Mouse (Mus musculus) left cerebral cortex, adult 11 months (tissue): ENCODE results near the gene Nipsnap3a.

Source experiments
- DNase-seq: peaks from one replicate; pipeline ENCODE4 v3.0.0; 2022; ENCODE audit warnings: low spot score

Nipsnap3a gene

GRCm38 (mm10) chr4:52989248-52989647, at the start of gene Nipsnap3a:
TSS of gene Nipsnap3a (plus strand) at chr4:52989272.
- DNase-seq: no peak

- DNase-seq: no peak
Observed at GRCm38 (mm10) chr4:52946665-52947064, 42.4 kb upstream of the Nipsnap3a start.

- no peak for DNase-seq
Observed at GRCm38 (mm10) chr4:52949005-52949404, 40.1 kb upstream of the Nipsnap3a start.

GRCm38 (mm10) chr4:52958693-52959092, 30.4 kb upstream of the Nipsnap3a start:
- peak; percentile 37 for DNase-seq

GRCm38 (mm10) chr4:52964247-52964646, 24.8 kb upstream of the Nipsnap3a start, which contains the start of gene Olfr270:
TSS of gene Olfr270 (plus strand) at chr4:52964547.
- no peak for DNase-seq

- peak; percentile 16 for DNase-seq
Observed at GRCm38 (mm10) chr4:52985216-52985615, 3.9 kb upstream of the Nipsnap3a start.

GRCm38 (mm10) chr4:52986266-52986665, 2.8 kb upstream of the Nipsnap3a start:
- DNase-seq: no peak

GRCm38 (mm10) chr4:52999449-52999848, 10.4 kb downstream of the Nipsnap3a start:
- no peak for DNase-seq

- no peak for DNase-seq
Observed at GRCm38 (mm10) chr4:53000154-53000553, 11.1 kb downstream of the Nipsnap3a start.

- no peak for DNase-seq
Observed at GRCm38 (mm10) chr4:53009183-53009582, 20.1 kb downstream of the Nipsnap3a start.

- DNase-seq: no peak
Observed at GRCm38 (mm10) chr4:53009871-53010270, 20.8 kb downstream of the Nipsnap3a start.

GRCm38 (mm10) chr4:53011732-53012361, 22.8 kb downstream of the Nipsnap3a start, which contains the start of gene Nipsnap3b:
TSS of gene Nipsnap3b (plus strand) at chr4:53011880.
- DNase-seq: peak; percentile 96

- DNase-seq: no peak
Observed at GRCm38 (mm10) chr4:53014421-53014820, 25.3 kb downstream of the Nipsnap3a start.

GRCm38 (mm10) chr4:53015024-53015423, 26.0 kb downstream of the Nipsnap3a start:
- DNase-seq: no peak

GRCm38 (mm10) chr4:53018392-53018791, 29.3 kb downstream of the Nipsnap3a start:
- DNase-seq: no peak

- no peak for DNase-seq
Observed at GRCm38 (mm10) chr4:53023189-53023925, 34.3 kb downstream of the Nipsnap3a start.

- DNase-seq: no peak
Observed at GRCm38 (mm10) chr4:53024397-53024796, 35.3 kb downstream of the Nipsnap3a start.

GRCm38 (mm10) chr4:53027811-53028210, 38.7 kb downstream of the Nipsnap3a start:
- DNase-seq: no peak

GRCm38 (mm10) chr4:53030326-53030948, 41.4 kb downstream of the Nipsnap3a start:
- no peak for DNase-seq

- no peak for DNase-seq
Observed at GRCm38 (mm10) chr4:53043819-53044218, 54.7 kb downstream of the Nipsnap3a start.

- no peak for DNase-seq
Observed at GRCm38 (mm10) chr4:53045807-53046206, 56.7 kb downstream of the Nipsnap3a start.

- DNase-seq: no peak
Observed at GRCm38 (mm10) chr4:53046238-53047022, 57.4 kb downstream of the Nipsnap3a start.
